Mouse (Mus musculus): ENCODE results near the gene Inpp5f.
"Not testable (repeated sequence)": the region's sequence is repeated elsewhere in the genome, so short reads cannot be mapped to it uniquely, and the experiment has no call there.

Inpp5f gene

GRCm38 (mm10) chr7:128592118-128592935 lies 18.8 kb upstream of the Inpp5f start:
- DNase-seq (ENCODE audit: extremely low spot score, low spot score) = peak; percentile 65

- DNase-seq (ENCODE audit: extremely low spot score, low spot score) = no peak
These were observed 18.2 kb upstream of the Inpp5f start for GRCm38 (mm10) chr7:128592936-128593241.

- DNase-seq (ENCODE audit: extremely low spot score, low spot score) = no peak
These were observed 14.9 kb upstream of the Inpp5f start for GRCm38 (mm10) chr7:128596274-128596673.

- DNase-seq (ENCODE audit: extremely low spot score, low spot score) = no peak
These were observed 12.1 kb upstream of the Inpp5f start for GRCm38 (mm10) chr7:128599072-128599471.

- no peak for DNase-seq (ENCODE audit: extremely low spot score, low spot score)
These were observed 9.3 kb upstream of the Inpp5f start for GRCm38 (mm10) chr7:128601826-128602225.

GRCm38 (mm10) chr7:128609936-128610335 lies 1.2 kb upstream of the Inpp5f start:
- not testable (repeated sequence) for DNase-seq (ENCODE audit: extremely low spot score, low spot score)

- DNase-seq (ENCODE audit: extremely low spot score, low spot score) = no peak
These were observed 638 bp upstream of the Inpp5f start for GRCm38 (mm10) chr7:128610490-128610889.

- DNase-seq (ENCODE audit: extremely low spot score, low spot score) = no peak
These were observed 777 bp downstream of the Inpp5f start for GRCm38 (mm10) chr7:128611799-128612411.

GRCm38 (mm10) chr7:128612521-128613181 lies 1.5 kb downstream of the Inpp5f start:
- no peak for DNase-seq (ENCODE audit: extremely low spot score, low spot score)

GRCm38 (mm10) chr7:128613578-128613977 lies 2.5 kb downstream of the Inpp5f start:
- no peak for DNase-seq (ENCODE audit: extremely low spot score, low spot score)

GRCm38 (mm10) chr7:128617587-128617986 lies 6.5 kb downstream of the Inpp5f start:
- no peak for DNase-seq (ENCODE audit: extremely low spot score, low spot score)

- DNase-seq (ENCODE audit: extremely low spot score, low spot score) = no peak
These were observed 9.1 kb downstream of the Inpp5f start for GRCm38 (mm10) chr7:128620178-128620577.

- no peak for DNase-seq (ENCODE audit: extremely low spot score, low spot score)
These were observed 11.3 kb downstream of the Inpp5f start for GRCm38 (mm10) chr7:128622266-128622961.

- DNase-seq (ENCODE audit: extremely low spot score, low spot score) = no peak
These were observed 11.9 kb downstream of the Inpp5f start for GRCm38 (mm10) chr7:128622994-128623393.

GRCm38 (mm10) chr7:128625382-128625781 lies 14.3 kb downstream of the Inpp5f start:
- DNase-seq (ENCODE audit: extremely low spot score, low spot score) = no peak

- no peak for DNase-seq (ENCODE audit: extremely low spot score, low spot score)
These were observed 15.5 kb downstream of the Inpp5f start for GRCm38 (mm10) chr7:128626601-128627000.

- DNase-seq (ENCODE audit: extremely low spot score, low spot score) = no peak
These were observed 16.1 kb downstream of the Inpp5f start for GRCm38 (mm10) chr7:128627251-128627650.

- no peak for DNase-seq (ENCODE audit: extremely low spot score, low spot score)
These were observed 16.6 kb downstream of the Inpp5f start for GRCm38 (mm10) chr7:128627723-128628122.

GRCm38 (mm10) chr7:128633156-128633555 lies 22.0 kb downstream of the Inpp5f start:
- DNase-seq (ENCODE audit: extremely low spot score, low spot score) = no peak

GRCm38 (mm10) chr7:128639925-128640485 lies 28.9 kb downstream of the Inpp5f start:
- DNase-seq (ENCODE audit: extremely low spot score, low spot score) = no peak

- no peak for DNase-seq (ENCODE audit: extremely low spot score, low spot score)
These were observed 30.4 kb downstream of the Inpp5f start for GRCm38 (mm10) chr7:128641571-128641970.

GRCm38 (mm10) chr7:128642386-128642785 lies 31.3 kb downstream of the Inpp5f start:
- no peak for DNase-seq (ENCODE audit: extremely low spot score, low spot score)

All from neural tube, embryonic 10.5 days (tissue).